Mouse (Mus musculus) retina, postnatal 1 day (tissue): ENCODE measurements around the gene Sertm1.
A peak's percentile ranks its signal among the peaks of the same experiment; 100 is the strongest.

Experiments used
- DNase-seq: peaks from one replicate; pipeline ENCODE4 v3.0.0-alpha.2; 2012

Sertm1 gene

DNA sequence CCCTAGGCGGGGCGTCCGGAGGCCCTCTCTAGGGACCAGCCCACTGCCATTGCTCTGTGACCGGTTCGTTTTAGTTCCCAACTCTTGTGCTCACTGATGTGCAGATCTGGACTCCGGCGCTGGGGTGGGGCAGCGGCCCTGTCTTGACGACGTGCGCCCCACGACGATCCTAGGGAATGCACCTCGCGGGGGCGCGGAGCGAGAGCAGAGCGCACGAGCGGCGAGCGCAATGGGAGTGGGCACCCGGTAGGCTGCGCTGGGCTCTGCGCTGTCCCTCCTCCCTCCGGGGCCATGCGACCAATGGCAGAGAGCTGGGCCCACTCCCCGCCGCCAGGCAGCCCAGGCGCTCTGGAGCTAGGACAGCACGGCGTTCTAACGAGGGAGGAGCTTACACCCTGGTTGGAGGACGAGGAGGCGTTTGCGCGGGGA lies at the start of gene Sertm1:
Sertm1 (minus strand) TSS at position 245 of the 429 bp plus-strand sequence.
- peak; percentile 88 for DNase-seq

GRCm38 (mm10) chr3:54964948-54965506 lies 49.3 kb upstream of the Sertm1 start:
- no peak for DNase-seq

DNA sequence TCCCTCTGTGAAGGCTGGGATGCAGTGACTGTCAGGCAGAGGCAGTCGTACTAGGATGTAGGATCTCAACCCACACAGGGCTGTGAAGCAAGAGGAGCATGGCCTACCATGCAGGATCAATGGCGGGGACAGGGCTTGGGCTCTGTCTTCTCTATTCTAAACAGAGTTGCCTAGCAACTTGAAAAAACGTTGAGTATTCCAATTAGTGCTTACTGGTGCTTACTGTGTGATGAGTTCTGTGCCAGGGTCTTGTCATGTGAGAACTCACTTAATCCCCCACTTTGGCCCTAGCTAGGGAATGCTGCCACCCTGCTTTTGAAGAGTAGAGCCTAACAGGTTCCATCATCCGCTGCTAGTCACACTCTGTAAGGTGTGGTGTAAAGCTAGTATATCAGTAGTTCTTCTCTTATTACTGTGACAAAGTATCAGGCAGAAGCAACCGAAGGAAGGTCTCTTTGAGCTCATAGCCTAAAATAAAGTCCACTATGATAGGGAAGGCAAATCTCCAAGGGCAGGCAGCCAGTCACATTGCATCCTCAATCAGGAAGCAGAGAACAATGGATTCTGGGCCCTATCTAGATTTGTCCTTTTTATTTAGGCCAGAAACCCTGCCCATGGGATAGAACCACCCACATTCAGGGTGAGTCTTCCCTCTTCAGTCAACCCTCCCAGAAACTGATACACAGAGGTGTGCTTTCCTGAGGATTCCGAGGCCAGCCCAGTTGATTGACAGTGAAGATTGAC lies 27.6 kb upstream of the Sertm1 start:
- no peak for DNase-seq

DNA sequence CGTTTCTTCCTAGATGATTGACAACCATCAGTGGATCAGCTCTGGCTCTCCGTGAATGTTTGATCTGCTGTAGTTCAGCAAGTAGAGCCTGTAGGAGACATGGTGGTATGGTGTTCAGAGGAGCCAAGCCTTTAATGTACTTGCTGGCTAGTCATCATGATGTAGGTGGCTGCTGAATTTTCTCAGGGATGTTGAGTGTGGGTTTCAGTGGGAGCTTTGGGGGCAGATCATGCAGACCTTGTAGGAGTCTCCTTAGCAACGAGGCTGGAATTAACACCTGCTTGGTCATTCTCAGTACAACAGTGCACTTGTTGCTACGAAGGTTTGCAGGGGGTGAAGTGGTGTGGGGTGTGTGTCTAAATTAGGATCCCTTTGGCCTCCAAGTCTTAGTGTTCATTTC lies 18.8 kb upstream of the Sertm1 start:
- no peak for DNase-seq

- DNase-seq, result no peak
Observed at GRCm38 (mm10) chr3:54932599-54932998, 16.9 kb upstream of the Sertm1 start.

GRCm38 (mm10) chr3:54920425-54920824 lies 4.7 kb upstream of the Sertm1 start:
- no peak for DNase-seq

DNA sequence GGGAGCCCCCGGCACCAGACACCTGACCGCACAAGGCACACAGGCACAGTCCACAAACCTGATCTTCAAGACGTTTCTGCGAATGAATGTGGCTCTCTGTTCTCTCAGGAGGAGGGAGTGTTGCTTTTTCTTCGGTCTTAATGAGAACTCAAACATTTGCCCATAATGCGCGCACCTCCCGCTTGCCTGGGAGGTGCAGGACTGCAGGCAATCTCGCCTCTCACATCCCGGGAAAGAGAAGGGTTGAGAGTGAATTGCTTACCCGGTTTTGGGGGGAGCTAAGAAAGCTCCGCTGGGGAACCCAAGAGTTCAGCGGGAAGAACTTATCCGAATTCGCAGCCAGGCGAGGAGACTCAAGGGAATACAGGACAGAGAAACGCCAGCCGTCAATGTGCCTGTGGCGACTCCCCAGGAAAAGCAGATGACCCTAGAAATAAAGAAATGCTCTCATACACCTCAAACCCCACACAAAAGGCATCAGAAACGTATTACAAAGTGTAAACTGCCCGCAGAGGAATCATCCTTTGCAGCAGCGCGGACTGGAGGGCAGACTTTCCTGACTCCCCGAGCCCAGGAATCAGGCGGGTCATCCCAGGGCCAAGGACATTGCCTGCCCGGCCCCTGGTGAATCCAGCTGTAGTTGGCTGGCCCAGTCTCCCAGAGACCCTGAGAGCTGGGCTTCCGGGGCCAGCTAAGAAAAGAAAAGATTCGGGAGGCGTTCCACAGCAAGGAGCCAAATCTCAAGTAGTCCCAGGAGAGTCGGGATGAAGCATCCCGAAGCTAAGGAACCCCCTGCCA lies 643 bp downstream of the Sertm1 start:
- DNase-seq, result no peak

- no peak for DNase-seq
Observed at GRCm38 (mm10) chr3:54908878-54909277, 6.8 kb downstream of the Sertm1 start.

DNA sequence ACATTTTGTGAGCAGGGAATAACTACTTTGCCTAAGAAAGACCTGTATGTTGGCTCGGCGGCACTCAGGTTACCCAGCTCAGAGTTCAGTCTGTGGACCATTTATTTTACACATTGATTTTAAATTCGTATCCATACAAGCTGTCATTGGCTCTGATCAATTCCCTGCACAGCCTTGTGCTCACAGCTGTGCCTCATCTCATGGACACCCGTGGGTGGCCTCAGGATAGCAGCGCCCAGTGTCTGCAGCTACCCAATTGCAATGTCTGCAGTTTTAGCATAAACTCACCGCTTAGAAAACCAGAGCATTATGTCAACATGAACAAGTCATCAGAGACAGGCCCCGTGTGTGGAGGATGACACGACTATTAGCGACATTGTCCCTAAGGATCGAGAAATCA lies 17.7 kb downstream of the Sertm1 start:
- no peak for DNase-seq

GRCm38 (mm10) chr3:54894891-54895290 lies 20.8 kb downstream of the Sertm1 start:
- DNase-seq, result no peak

GRCm38 (mm10) chr3:54892218-54892617 lies 23.5 kb downstream of the Sertm1 start:
- DNase-seq, result peak; percentile 6

- no peak for DNase-seq
Observed at GRCm38 (mm10) chr3:54886501-54886900, 29.2 kb downstream of the Sertm1 start.
